Comparison of ENCODE assay signal across 9 mouse cellular contexts in the genomic region with DNA sequence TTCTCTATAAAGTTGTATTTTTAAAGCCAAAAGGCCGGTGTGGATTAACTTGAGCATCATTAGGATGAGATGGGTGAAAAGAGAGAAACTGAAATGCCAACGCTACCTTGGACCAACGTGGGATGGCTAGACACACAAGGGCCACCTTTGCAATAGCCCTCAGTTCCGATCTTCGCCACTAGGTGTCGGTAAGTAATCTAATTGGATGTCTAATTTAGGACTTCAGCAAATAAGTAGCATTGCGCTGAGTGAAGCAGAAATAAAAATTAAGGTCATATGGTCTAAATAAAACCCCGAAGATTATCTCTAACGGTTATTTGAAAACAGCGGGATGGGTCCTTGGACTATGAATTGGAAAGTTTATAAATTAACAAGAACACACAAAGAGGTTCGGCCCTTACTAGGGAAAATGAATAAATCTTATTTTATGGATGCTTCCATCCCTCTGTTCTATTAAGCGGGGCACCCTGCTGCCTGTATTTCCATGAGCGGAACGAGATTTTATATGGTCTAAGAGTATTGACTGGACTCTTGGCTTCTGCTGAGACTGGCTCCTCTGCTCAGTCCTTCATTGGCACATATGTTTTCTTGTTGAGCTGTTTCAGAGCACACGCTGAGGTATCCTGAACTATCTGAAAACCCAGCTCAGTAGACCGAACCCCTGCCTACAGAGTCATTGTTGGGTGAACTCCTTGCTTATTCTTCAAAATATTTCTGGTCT.
DNase-seq lines count a peak whose midpoint lies in the region; ATAC-seq and TF ChIP-seq lines count a peak whose summit lies in the region.
"Had no signal": no experiment of that assay in that cellular context is flagged by ENCODE, and none has a peak within 500 bp of the region (broad histone marks: within the 10 kb centered on the region; RNA-seq: fewer than 3 reads in every experiment).

No protein-coding gene starts in this region.

- 32% methylated on average over 16 of the region's 16 CpGs for WGBS in kidney, embryonic 16.5 days
- 37% methylated on average over 16 of the region's 16 CpGs for WGBS in liver, embryonic 13.5 days (ENCODE audit: insufficient replicate concordance)
- 41% methylated on average over 16 of the region's 16 CpGs for whole genome bisulfite sequencing in thymus, adult 2 months

- ATAC-seq in kidney, embryonic 16.5 days (ENCODE audit: low FRiP score, low TSS enrichment) = peak; percentile 31; the same call in 1 of the 2 replicates
- ATAC-seq in liver, embryonic 13.5 days (ENCODE audit: low read depth) = no peak

- no peak overlapping the region for H3K4me3 ChIP-seq in kidney, embryonic 16.5 days (ENCODE audit: low read length)
- H3K4me3 ChIP-seq in liver, embryonic 13.5 days (replicated peaks) = no peak overlapping the region
- H3K4me3 ChIP-seq in thymus, adult 2 months (ENCODE audit: control insufficient read depth, insufficient read depth, low read length) = no peak overlapping the region
- H3K4me3 ChIP-seq: heart, embryonic 15.5 days had no signal

- H3K9ac ChIP-seq in kidney, embryonic 16.5 days (replicated peaks; ENCODE audit: low read length) = no peak overlapping the region
- H3K9ac ChIP-seq in liver, embryonic 13.5 days = no peak overlapping the region
- H3K9ac ChIP-seq: heart, embryonic 15.5 days had no signal

- H3K4me1 ChIP-seq in kidney, embryonic 16.5 days (ENCODE audit: insufficient read depth, low read length) = no peaks in the 10 kb centered on the region
- peaks cover 10% of the 10 kb centered on the region for H3K4me1 ChIP-seq in liver, embryonic 13.5 days (replicated peaks)
- H3K4me1 ChIP-seq in thymus, adult 2 months (replicated peaks; ENCODE audit: control insufficient read depth, insufficient read depth, low read length) = no peaks in the 10 kb centered on the region

- no peak for TF ChIP-seq POLR2A in thymus, adult 2 months (IDR thresholded peaks at IDR 0.05; ENCODE audit: control insufficient read depth, extremely low read depth, insufficient read depth, low read length, poor library complexity)

- TF ChIP-seq CTCF in thymus, adult 2 months (IDR thresholded peaks at IDR 0.05; ENCODE audit: borderline replicate concordance, control insufficient read depth, extremely low read depth, insufficient read depth, low read length, poor library complexity) = no peak

- no peak overlapping the region for H3K4me2 ChIP-seq in kidney, embryonic 16.5 days (replicated peaks; ENCODE audit: low read depth, low read length)
- no peak overlapping the region for H3K4me2 ChIP-seq in liver, embryonic 13.5 days
- H3K4me2 ChIP-seq: heart, embryonic 15.5 days had no signal

- H3K36me3 ChIP-seq in kidney, embryonic 16.5 days (ENCODE audit: insufficient read depth, low read length) = no peaks in the 10 kb centered on the region
- H3K36me3 ChIP-seq in liver, embryonic 13.5 days = no peaks in the 10 kb centered on the region
- H3K36me3 ChIP-seq in thymus, adult 2 months (ENCODE audit: control insufficient read depth, insufficient read depth, low read length) = no peaks in the 10 kb centered on the region
- H3K36me3 ChIP-seq: heart, embryonic 15.5 days had no signal

- H3K9me3 ChIP-seq in kidney, embryonic 16.5 days (ENCODE audit: low read length) = no peaks in the 10 kb centered on the region
- no peaks in the 10 kb centered on the region for H3K9me3 ChIP-seq in liver, embryonic 13.5 days (replicated peaks)
- H3K9me3 ChIP-seq: heart, embryonic 15.5 days had no signal

- H3K27ac ChIP-seq in kidney, embryonic 16.5 days (ENCODE audit: low read length) = no peak overlapping the region
- no peak overlapping the region for H3K27ac ChIP-seq in liver, embryonic 13.5 days
- H3K27ac ChIP-seq in thymus, adult 2 months (ENCODE audit: control insufficient read depth, insufficient read depth, low read length) = no peak overlapping the region
- H3K27ac ChIP-seq: heart, embryonic 15.5 days had no signal

- DNase-seq in CD4-positive, CD25-positive, alpha-beta regulatory T cell, adult 2 months (ENCODE audit: low read depth, low spot score) = peak; percentile 88
- DNase-seq in adrenal gland, adult 8-10 months = peak; percentile 58
- DNase-seq in embryo, embryonic 10.5 days (ENCODE audit: low spot score) = peak; percentile 89
- DNase-seq in gastrocnemius, postnatal 4 days (ENCODE audit: low spot score in 2 of 2) = peak; percentile 74 to 84
- DNase-seq in liver, embryonic 13.5 days = peak; percentile 20
- DNase-seq in ovary, adult 18-20 months (ENCODE audit: low spot score) = peak; percentile 31
- peak; percentile 81 for DNase-seq in thymus, adult 2 months

- H3K27me3 ChIP-seq in kidney, embryonic 16.5 days (ENCODE audit: insufficient read depth, low read length) = no peaks in the 10 kb centered on the region
- no peaks in the 10 kb centered on the region for H3K27me3 ChIP-seq in liver, embryonic 13.5 days
- H3K27me3 ChIP-seq in thymus, adult 2 months (ENCODE audit: control insufficient read depth, insufficient read depth, low read length) = no peaks in the 10 kb centered on the region
- H3K27me3 ChIP-seq: heart, embryonic 15.5 days had no signal

Comparison
In these comparisons a context has a peak if more than half of its experiments do, and no peak if none do; other contexts are left out.
1. DNase-seq: peak in every context shown above with its lines; median percentile 89 in embryo, embryonic 10.5 days; 88 in CD4-positive, CD25-positive, alpha-beta regulatory T cell, adult 2 months; 81 in thymus, adult 2 months; 79 in gastrocnemius, postnatal 4 days; 58 in adrenal gland, adult 8-10 months; 31 in ovary, adult 18-20 months; 20 in liver, embryonic 13.5 days.